Mouse (Mus musculus) stomach, embryonic 15.5 days (tissue): Measurements from ENCODE around the gene Cox5a. TPM values are rescaled to one million over a fixed set of nuclear protein-coding genes. Genes with fewer than 3 reads are reported as not detected.

ENCODE experiments used
- ATAC-seq: fragments of 200-750 bp; cut with Nextera tagmentation; 2 replicates; pipeline ENCODE4 v1.8.0; 2017; ENCODE audit warnings: low read depth, moderate number of reproducible peaks, moderate TSS enrichment; ENCODE audit not compliant: insufficient read depth, low FRiP score
- H3K27ac ChIP-seq: fragments of 300-500 bp; sonication (generic); 2 replicates; pipeline ENCODE4 v1.5.1; 2015; ENCODE audit warnings: mild to moderate bottlenecking, inconsistent platforms
- H3K27me3 ChIP-seq: fragments of 300-500 bp; sonication (generic); replicated peaks from 2 replicates; pipeline ENCODE4 v1.6.1; 2015; ENCODE audit warnings: inconsistent platforms
- H3K36me3 ChIP-seq: fragments of 300-500 bp; sonication (generic); 2 replicates; pipeline ENCODE4 v1.6.1; 2015; ENCODE audit warnings: inconsistent platforms
- H3K4me1 ChIP-seq: fragments of 300-500 bp; sonication (generic); 2 replicates; pipeline ENCODE4 v1.6.1; 2015; ENCODE audit warnings: inconsistent platforms
- H3K4me2 ChIP-seq: fragments of 300-500 bp; sonication (generic); 2 replicates; pipeline ENCODE4 v1.6.1; 2015; ENCODE audit warnings: mild to moderate bottlenecking, inconsistent platforms
- H3K4me3 ChIP-seq: fragments of 300-500 bp; sonication (generic); replicated peaks from 2 replicates; pipeline ENCODE4 v1.5.1; 2015; ENCODE audit warnings: inconsistent platforms
- H3K9ac ChIP-seq: fragments of 300-500 bp; sonication (generic); 2 replicates; pipeline ENCODE4 v1.6.1; 2015; ENCODE audit warnings: inconsistent platforms
- H3K9me3 ChIP-seq: fragments of 300-500 bp; sonication (generic); 2 replicates; pipeline ENCODE4 v1.6.1; 2016; ENCODE audit warnings: inconsistent platforms
- WGBS: fragments of 180-500 bp; shearing (Covaris S2); methylation state at CpG from one replicate; pipeline ENCODE4 v1.1.7; 2015; 5-methylcytosine and 5-hydroxymethylcytosine counted together
- polyA plus RNA-seq: library from polyadenylated mRNA; unstranded; fragments of >200 nt; fragmentation: Nextera tagmentation; extraction: Ambion mirVana; gene quantifications from 2 replicates; pipeline ENCODE4 v1.2.1, GENCODE M21; 2015

Gene Cox5a
- polyA plus RNA-seq, result 621 and 623 TPM in 2 replicates

- Histone ChIP-seq H3K4me2 (peak within 1 kb of the TSS; percentile 61), H3K4me3 (peak within 1 kb of the TSS; percentile 95), H3K27ac (peak within 1 kb of the TSS; percentile 94), H3K9ac (peak within 1 kb of the TSS; percentile 98), H3K27me3 (no peaks in the 10 kb centered on the region), H3K4me1 (peaks cover 15% of the 10 kb centered on the region), H3K36me3 (no peaks in the 10 kb centered on the region), H3K9me3 (no peaks in the 10 kb centered on the region)
- under 1% methylated on average over 95 of the region's 95 CpGs for WGBS
- peak; percentile 98 for ATAC-seq
These were observed at the start of gene Cox5a for GRCm38 (mm10) chr9:57521056-57521911. Gene Cox5a, plus strand, starts transcription at chr9:57521274.

- H3K4me2 ChIP-seq, result no peak overlapping the region
- no peaks in the 10 kb centered on the region for H3K27me3 ChIP-seq
- ATAC-seq, result no peak
- no peak overlapping the region for H3K9ac ChIP-seq
- no peak overlapping the region for H3K4me3 ChIP-seq
- no peak overlapping the region for H3K27ac ChIP-seq
- WGBS, result 16% methylated on average over 7 of the region's 7 CpGs
- no peaks in the 10 kb centered on the region for H3K36me3 ChIP-seq
- no peaks in the 10 kb centered on the region for H3K4me1 ChIP-seq
- no peaks in the 10 kb centered on the region for H3K9me3 ChIP-seq
These were observed 35.3 kb upstream of the Cox5a start for GRCm38 (mm10) chr9:57485774-57486173.

- H3K9ac ChIP-seq, result no peak overlapping the region
- ATAC-seq, result no peak
- WGBS, result 72% methylated on average over 7 of the region's 7 CpGs
- H3K4me1 ChIP-seq, result no peaks in the 10 kb centered on the region
- no peak overlapping the region for H3K4me2 ChIP-seq
- H3K27me3 ChIP-seq, result no peaks in the 10 kb centered on the region
- no peaks in the 10 kb centered on the region for H3K9me3 ChIP-seq
- no peak overlapping the region for H3K27ac ChIP-seq
- H3K36me3 ChIP-seq, result no peaks in the 10 kb centered on the region
- H3K4me3 ChIP-seq, result no peak overlapping the region
These were observed 33.3 kb upstream of the Cox5a start for GRCm38 (mm10) chr9:57487807-57488206.

- Histone ChIP-seq H3K36me3 (no peaks in the 10 kb centered on the region), H3K9ac (no peak overlapping the region), H3K27ac (no peak overlapping the region), H3K4me2 (no peak overlapping the region), H3K27me3 (no peaks in the 10 kb centered on the region), H3K4me1 (no peaks in the 10 kb centered on the region), H3K9me3 (no peaks in the 10 kb centered on the region), H3K4me3 (no peak overlapping the region)
- no peak for ATAC-seq
- 93% methylated on average over 2 of the region's 2 CpGs for WGBS
These were observed 27.5 kb upstream of the Cox5a start for GRCm38 (mm10) chr9:57493532-57493931.

DNA sequence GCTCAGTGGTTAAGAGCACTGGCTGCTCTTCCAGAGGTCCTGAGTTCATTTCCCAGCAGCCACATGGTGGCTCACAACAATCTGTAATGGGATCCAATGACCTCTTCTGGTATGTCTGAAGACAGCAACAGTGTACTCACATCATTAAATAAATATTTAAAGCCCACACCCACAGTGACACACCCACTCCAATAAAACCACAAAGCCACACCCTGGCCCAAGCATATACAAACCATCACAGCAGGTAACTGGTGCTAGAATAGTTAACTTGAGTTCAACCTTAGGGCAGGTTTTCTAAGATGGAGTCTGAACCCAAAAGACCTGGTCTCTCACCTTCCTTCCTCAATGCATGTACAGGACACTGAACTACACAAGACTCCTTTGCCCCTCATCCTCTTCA is 26.1 kb upstream of the Cox5a start:
- peaks cover 4% of the 10 kb centered on the region for H3K27me3 ChIP-seq
- no peaks in the 10 kb centered on the region for H3K9me3 ChIP-seq
- H3K9ac ChIP-seq, result no peak overlapping the region
- no peaks in the 10 kb centered on the region for H3K36me3 ChIP-seq
- ATAC-seq, result no peak
- H3K4me1 ChIP-seq, result no peaks in the 10 kb centered on the region
- H3K4me2 ChIP-seq, result no peak overlapping the region
- no peak overlapping the region for H3K27ac ChIP-seq
- no peak overlapping the region for H3K4me3 ChIP-seq

DNA sequence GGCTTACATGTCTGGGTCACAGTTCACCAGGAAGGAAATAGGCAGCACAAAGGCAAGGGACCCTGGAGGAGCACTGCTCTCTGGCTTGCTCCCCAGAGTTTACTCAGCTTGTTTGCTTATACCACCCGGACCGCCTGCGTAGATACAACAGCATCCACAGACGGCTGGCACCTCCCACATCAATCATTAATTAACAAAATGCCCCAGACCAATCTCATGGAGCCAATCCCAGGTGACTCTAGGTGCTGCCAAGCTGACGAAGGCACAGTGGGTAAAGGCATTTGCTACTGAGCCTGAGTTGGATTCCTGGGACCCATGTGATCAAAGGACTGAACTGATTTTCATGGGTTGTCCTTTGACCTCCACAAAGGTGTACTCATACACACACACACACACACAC is 23.8 kb upstream of the Cox5a start:
- H3K36me3 ChIP-seq, result no peaks in the 10 kb centered on the region
- peaks cover 26% of the 10 kb centered on the region for H3K27me3 ChIP-seq
- ATAC-seq, result no peak
- WGBS, result 43% methylated on average over 5 of the region's 5 CpGs
- no peak overlapping the region for H3K27ac ChIP-seq
- peaks cover 6% of the 10 kb centered on the region; the same call in 1 of the 2 replicates for H3K4me1 ChIP-seq
- H3K9ac ChIP-seq, result no peak overlapping the region
- no peak overlapping the region for H3K4me3 ChIP-seq
- no peak overlapping the region for H3K4me2 ChIP-seq
- no peaks in the 10 kb centered on the region for H3K9me3 ChIP-seq

DNA sequence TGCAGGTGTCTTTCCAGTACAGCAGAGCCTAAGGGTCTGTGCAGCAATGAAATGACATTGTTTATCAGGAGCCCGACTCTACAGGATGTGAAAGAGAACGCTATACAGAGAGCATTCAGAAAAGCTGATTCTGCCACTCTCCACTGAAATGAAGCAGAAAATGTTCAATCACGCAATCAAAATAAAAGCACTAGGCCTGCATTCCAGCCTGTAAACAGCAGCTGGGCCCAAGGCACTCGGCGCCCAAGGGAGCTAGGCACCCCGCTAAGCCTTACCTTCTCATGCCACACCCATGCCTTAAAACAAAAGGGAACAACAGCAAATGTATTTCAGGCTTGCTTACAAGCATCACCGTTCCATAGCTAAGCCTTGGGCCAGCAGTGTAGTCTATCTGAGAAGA is 22.5 kb upstream of the Cox5a start:
- H3K4me2 ChIP-seq, result no peak overlapping the region
- ATAC-seq, result no peak
- no peak overlapping the region for H3K4me3 ChIP-seq
- peaks cover 39% of the 10 kb centered on the region for H3K27me3 ChIP-seq
- H3K4me1 ChIP-seq, result peaks cover 16% of the 10 kb centered on the region
- WGBS, result 55% methylated on average over 7 of the region's 7 CpGs
- no peaks in the 10 kb centered on the region for H3K9me3 ChIP-seq
- no peak overlapping the region for H3K27ac ChIP-seq
- H3K36me3 ChIP-seq, result no peaks in the 10 kb centered on the region
- no peak overlapping the region for H3K9ac ChIP-seq

- H3K27ac ChIP-seq, result no peak overlapping the region
- peaks cover 68% of the 10 kb centered on the region for H3K27me3 ChIP-seq
- no peak overlapping the region for H3K9ac ChIP-seq
- WGBS, result 17% methylated on average over 13 of the region's 13 CpGs
- no peak overlapping the region for H3K4me3 ChIP-seq
- H3K4me1 ChIP-seq, result peaks cover 34% of the 10 kb centered on the region
- no peak overlapping the region for H3K4me2 ChIP-seq
- ATAC-seq, result no peak
- no peaks in the 10 kb centered on the region for H3K36me3 ChIP-seq
- H3K9me3 ChIP-seq, result no peaks in the 10 kb centered on the region
These were observed 19.6 kb upstream of the Cox5a start for GRCm38 (mm10) chr9:57501452-57501851.

- no peak for ATAC-seq
- Histone ChIP-seq H3K27ac (no peak overlapping the region), H3K4me3 (no peak overlapping the region), H3K4me2 (no peak overlapping the region), H3K9ac (no peak overlapping the region), H3K9me3 (no peaks in the 10 kb centered on the region), H3K27me3 (peaks cover 71% of the 10 kb centered on the region), H3K4me1 (peaks cover 34% of the 10 kb centered on the region), H3K36me3 (no peaks in the 10 kb centered on the region)
- WGBS, result 6% methylated on average over 20 of the region's 20 CpGs
These were observed 19.2 kb upstream of the Cox5a start for GRCm38 (mm10) chr9:57501861-57502260.

GRCm38 (mm10) chr9:57502911-57503621 is 18.0 kb upstream of the Cox5a start:
- no peak overlapping the region for H3K27ac ChIP-seq
- ATAC-seq, result no peak
- WGBS, result 4% methylated on average over 23 of the region's 23 CpGs
- peaks cover 71% of the 10 kb centered on the region for H3K27me3 ChIP-seq
- no peaks in the 10 kb centered on the region for H3K9me3 ChIP-seq
- peaks cover 34% of the 10 kb centered on the region for H3K4me1 ChIP-seq
- H3K4me3 ChIP-seq, result peak overlapping the region; percentile 47
- peak overlapping the region; percentile 96 for H3K4me2 ChIP-seq
- no peaks in the 10 kb centered on the region for H3K36me3 ChIP-seq
- no peak overlapping the region for H3K9ac ChIP-seq

DNA sequence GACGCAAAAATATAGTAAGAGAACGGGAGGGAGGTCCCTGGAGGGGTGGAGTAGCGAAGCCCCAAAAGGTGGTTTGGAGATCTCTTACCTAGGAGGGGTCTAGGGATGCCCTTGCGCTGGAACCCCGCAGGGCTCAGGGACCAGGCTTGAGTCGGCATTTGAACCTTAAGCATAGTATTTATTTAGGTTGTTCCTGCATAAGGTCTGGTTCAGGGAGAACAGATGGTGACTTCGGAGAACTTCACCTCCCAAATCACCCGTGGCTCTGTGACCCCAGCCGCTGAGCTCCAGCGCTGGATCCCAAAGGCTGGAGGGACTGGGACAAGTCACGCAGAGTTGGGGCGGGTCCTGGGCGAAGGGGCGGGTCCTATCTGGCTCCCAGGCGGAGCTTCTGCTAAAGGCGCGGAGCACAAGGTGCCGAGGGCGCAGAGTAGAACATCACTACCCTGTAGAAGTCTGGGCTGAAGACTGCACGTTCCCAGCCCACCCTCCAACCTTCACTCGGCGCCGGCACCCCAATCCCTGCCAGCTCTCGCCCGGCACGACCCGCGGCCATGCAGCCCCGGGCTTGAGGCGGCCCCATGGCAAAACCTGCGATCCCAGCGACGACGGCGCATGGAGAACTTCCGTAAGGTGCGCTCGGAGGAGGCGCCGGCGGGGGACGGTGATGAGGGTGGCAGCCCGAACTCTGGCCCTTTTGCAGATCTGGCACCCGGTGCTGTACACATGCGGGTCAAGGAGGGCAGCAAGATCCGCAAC is 17.3 kb upstream of the Cox5a start, which contains the start of gene Rpp25:
Gene Rpp25, plus strand, starts transcription at position 405 of the 759 bp plus-strand sequence.
- Histone ChIP-seq H3K9me3 (no peaks in the 10 kb centered on the region), H3K9ac (no peak within 1 kb of the TSS), H3K4me1 (peaks cover 34% of the 10 kb centered on the region), H3K36me3 (no peaks in the 10 kb centered on the region), H3K4me3 (peak within 1 kb of the TSS; percentile 47), H3K27ac (no peak within 1 kb of the TSS), H3K27me3 (peaks cover 71% of the 10 kb centered on the region), H3K4me2 (peak within 1 kb of the TSS; percentile 96)
- WGBS, result under 1% methylated on average over 46 of the region's 46 CpGs
- peak; percentile 62 for ATAC-seq

DNA sequence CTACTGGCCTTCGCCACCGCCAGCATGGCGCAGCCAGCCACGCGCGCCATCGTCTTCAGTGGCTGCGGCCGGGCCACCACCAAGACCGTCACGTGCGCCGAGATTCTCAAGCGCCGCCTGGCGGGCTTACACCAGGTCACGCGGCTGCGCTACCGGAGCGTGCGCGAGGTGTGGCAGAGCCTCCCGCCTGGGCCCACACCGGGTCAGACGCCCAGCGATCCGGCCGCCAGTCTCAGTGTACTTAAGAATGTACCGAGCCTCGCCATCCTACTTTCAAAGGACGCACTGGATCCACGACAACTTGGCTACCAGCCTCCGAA is 16.7 kb upstream of the Cox5a start:
- peaks cover 34% of the 10 kb centered on the region for H3K4me1 ChIP-seq
- no peaks in the 10 kb centered on the region for H3K36me3 ChIP-seq
- peaks cover 71% of the 10 kb centered on the region for H3K27me3 ChIP-seq
- H3K4me2 ChIP-seq, result peak overlapping the region; percentile 96
- WGBS, result 2% methylated on average over 34 of the region's 34 CpGs
- ATAC-seq, result peak; percentile 68
- H3K9ac ChIP-seq, result no peak overlapping the region
- H3K4me3 ChIP-seq, result peak overlapping the region; percentile 47
- H3K27ac ChIP-seq, result no peak overlapping the region
- H3K9me3 ChIP-seq, result no peaks in the 10 kb centered on the region
